Mouse (Mus musculus) heart, embryonic 16.5 days (tissue): Measurements from ENCODE around the gene Capn3. TPM values are rescaled to one million over a fixed set of nuclear protein-coding genes. Genes with fewer than 3 reads are reported as not detected.

Source experiments
- ATAC-seq: fragments of 200-750 bp; cut with Nextera tagmentation; replicated peaks from 2 replicates; pipeline ENCODE4 v1.8.0; 2017; ENCODE audit warnings: moderate number of reproducible peaks; ENCODE audit not compliant: insufficient read depth, low FRiP score; ENCODE audit errors: extremely low read depth
- H3K27ac ChIP-seq: fragments of 300-500 bp; sonication (generic); 2 replicates; pipeline ENCODE4 v1.5.1; 2014; ENCODE audit warnings: mild to moderate bottlenecking, low read length, control low read depth, moderate library complexity
- H3K27me3 ChIP-seq: fragments of 300-500 bp; sonication (generic); 2 replicates; pipeline ENCODE4 v1.6.1; 2014; ENCODE audit warnings: low read length, mixed read lengths; ENCODE audit not compliant: control insufficient read depth, insufficient read depth
- H3K36me3 ChIP-seq: fragments of 300-500 bp; sonication (generic); 2 replicates; pipeline ENCODE4 v1.6.1; 2014; ENCODE audit not compliant: control insufficient read depth, insufficient read depth
- H3K4me1 ChIP-seq: fragments of 300-500 bp; sonication (generic); 2 replicates; pipeline ENCODE4 v1.6.1; 2014; ENCODE audit warnings: low read length, mixed read lengths; ENCODE audit not compliant: control insufficient read depth, insufficient read depth
- H3K4me2 ChIP-seq: fragments of 300-500 bp; sonication (generic); 2 replicates; pipeline ENCODE4 v1.6.1; 2014; ENCODE audit warnings: low read depth, mild to moderate bottlenecking, control low read depth, low read length
- H3K4me3 ChIP-seq: fragments of 300-500 bp; sonication (generic); 2 replicates; pipeline ENCODE4 v1.5.1; 2014; ENCODE audit warnings: mild to moderate bottlenecking, control low read depth, low read length
- H3K9ac ChIP-seq: fragments of 300-500 bp; sonication (generic); 2 replicates; pipeline ENCODE4 v1.6.1; 2014; ENCODE audit warnings: low read length, control low read depth
- H3K9me3 ChIP-seq: fragments of 300-500 bp; sonication (generic); replicated peaks from 2 replicates; pipeline ENCODE4 v1.6.1; 2016; ENCODE audit warnings: low read length; ENCODE audit not compliant: control insufficient read depth
- WGBS: fragments of 180-500 bp; shearing (Covaris S2); extraction: QIAGEN DNeasy Blood & Tissue Kit; methylation state at CpG from one replicate; pipeline ENCODE4 v1.1.7; 2014; 5-methylcytosine and 5-hydroxymethylcytosine counted together
- polyA plus RNA-seq: library from polyadenylated mRNA; unstranded; fragments of >200 nt; fragmentation: Nextera tagmentation; extraction: Ambion mirVana; gene quantifications from 2 replicates; pipeline ENCODE4 v1.2.1, GENCODE M21; 2015

Capn3 gene
- polyA plus RNA-seq, 1 experiment from 2014 or later, result 5.8 TPM

GRCm38 (mm10) chr2:120518547-120519210, 62.9 kb downstream of the Capn3 start:
- H3K4me2 ChIP-seq, result no peak overlapping the region
- H3K27ac ChIP-seq, result no peak overlapping the region
- no peak for ATAC-seq
- no peaks in the 10 kb centered on the region for H3K9me3 ChIP-seq
- no peaks in the 10 kb centered on the region for H3K4me1 ChIP-seq
- no peak overlapping the region for H3K4me3 ChIP-seq
- no peaks in the 10 kb centered on the region for H3K27me3 ChIP-seq
- H3K36me3 ChIP-seq, result peaks cover 69% of the 10 kb centered on the region
- H3K9ac ChIP-seq, result no peak overlapping the region
- 80% methylated on average over 5 of the region's 5 CpGs for WGBS

- Histone ChIP-seq H3K4me2 (no peak overlapping the region), H3K4me3 (no peak overlapping the region), H3K27me3 (no peaks in the 10 kb centered on the region), H3K36me3 (peaks cover 68% of the 10 kb centered on the region), H3K27ac (no peak overlapping the region), H3K9ac (no peak overlapping the region), H3K4me1 (no peaks in the 10 kb centered on the region), H3K9me3 (no peaks in the 10 kb centered on the region)
- 90% methylated on average over 5 of the region's 5 CpGs for WGBS
- ATAC-seq, result no peak
Observed at GRCm38 (mm10) chr2:120526771-120527170, 71.0 kb downstream of the Capn3 start.

- no peak for ATAC-seq
- H3K4me3 ChIP-seq, result no peak overlapping the region
- no peak overlapping the region for H3K27ac ChIP-seq
- no peaks in the 10 kb centered on the region for H3K27me3 ChIP-seq
- peaks cover 70% of the 10 kb centered on the region for H3K36me3 ChIP-seq
- H3K4me2 ChIP-seq, result no peak overlapping the region
- no peak overlapping the region for H3K9ac ChIP-seq
- H3K4me1 ChIP-seq, result no peaks in the 10 kb centered on the region
- no peaks in the 10 kb centered on the region for H3K9me3 ChIP-seq
Observed at GRCm38 (mm10) chr2:120529531-120529930, 73.7 kb downstream of the Capn3 start.

- no peaks in the 10 kb centered on the region for H3K27me3 ChIP-seq
- no peak for ATAC-seq
- H3K4me3 ChIP-seq, result no peak overlapping the region
- H3K4me1 ChIP-seq, result no peaks in the 10 kb centered on the region
- peaks cover 69% of the 10 kb centered on the region for H3K36me3 ChIP-seq
- H3K9me3 ChIP-seq, result no peaks in the 10 kb centered on the region
- H3K4me2 ChIP-seq, result no peak overlapping the region
- H3K27ac ChIP-seq, result no peak overlapping the region
- H3K9ac ChIP-seq, result no peak overlapping the region
- WGBS, result 81% methylated on average over 4 of the region's 4 CpGs
Observed at GRCm38 (mm10) chr2:120531223-120531622, 75.4 kb downstream of the Capn3 start.

- no peaks in the 10 kb centered on the region for H3K9me3 ChIP-seq
- H3K27ac ChIP-seq, result peak overlapping the region; percentile 98
- peak overlapping the region; percentile 65 for H3K4me2 ChIP-seq
- 30% methylated on average over 3 of the region's 3 CpGs for WGBS
- 0 out of 2 replicates have a peak, but pooled peaks have one; percentile 20 for ATAC-seq
- peaks cover 13% of the 10 kb centered on the region for H3K4me1 ChIP-seq
- peaks cover 17% of the 10 kb centered on the region for H3K36me3 ChIP-seq
- H3K9ac ChIP-seq, result peak overlapping the region; percentile 77
- H3K27me3 ChIP-seq, result no peaks in the 10 kb centered on the region
- H3K4me3 ChIP-seq, result peak overlapping the region; percentile 58
Observed at GRCm38 (mm10) chr2:120539333-120539732, 83.5 kb downstream of the Capn3 start.

- Histone ChIP-seq H3K4me3 (peak overlapping the region; percentile 58), H3K4me1 (peaks cover 13% of the 10 kb centered on the region), H3K9ac (peak overlapping the region; percentile 77), H3K4me2 (peak overlapping the region; percentile 65), H3K27ac (peak overlapping the region; percentile 98), H3K36me3 (peaks cover 17% of the 10 kb centered on the region), H3K27me3 (no peaks in the 10 kb centered on the region), H3K9me3 (no peaks in the 10 kb centered on the region)
- WGBS, result 2% methylated on average over 1 of the region's 1 CpGs
- ATAC-seq, result peak; percentile 98
Observed at GRCm38 (mm10) chr2:120539778-120540208, 84.0 kb downstream of the Capn3 start.

GRCm38 (mm10) chr2:120544732-120545131, 88.9 kb downstream of the Capn3 start:
- Histone ChIP-seq H3K9me3 (no peaks in the 10 kb centered on the region), H3K27ac (no peak overlapping the region), H3K4me2 (no peak overlapping the region), H3K36me3 (peaks cover 18% of the 10 kb centered on the region), H3K9ac (no peak overlapping the region), H3K27me3 (no peaks in the 10 kb centered on the region), H3K4me1 (peaks cover 8% of the 10 kb centered on the region), H3K4me3 (no peak overlapping the region)
- WGBS, result 83% methylated on average over 2 of the region's 2 CpGs
- ATAC-seq, result no peak

Other genes with a start within 250 kb of the Capn3 start
- 1.6 and 2.1 TPM in 2 replicates for gene Pla2g4e, start 210.7 kb upstream of the Capn3 start, polyA plus RNA-seq
- gene Pla2g4d, start 166.8 kb upstream of the Capn3 start, polyA plus RNA-seq, result not detected in 2 replicates
- gene Pla2g4f, start 141.9 kb upstream of the Capn3 start, polyA plus RNA-seq, result 0.04 and 0.21 TPM in 2 replicates
- 19.3 and 19.9 TPM in 2 replicates for gene Vps39, start 102.9 kb upstream of the Capn3 start, polyA plus RNA-seq
- gene Ganc, start 52.1 kb upstream of the Capn3 start, polyA plus RNA-seq, result 11.2 and 11.5 TPM in 2 replicates
- gene Tmem87a, start 51.9 kb upstream of the Capn3 start, polyA plus RNA-seq, result 5.4 and 7.7 TPM in 2 replicates
- gene Zfp106, start 107.8 kb downstream of the Capn3 start, polyA plus RNA-seq, result 35.8 and 47.4 TPM in 2 replicates
- 46.1 and 53.8 TPM in 2 replicates for gene Snap23, start 111.7 kb downstream of the Capn3 start, polyA plus RNA-seq
- 17.7 and 19.3 TPM in 2 replicates for gene Haus2, start 153.4 kb downstream of the Capn3 start, polyA plus RNA-seq
- 22.5 and 25.7 TPM in 2 replicates for gene Lrrc57, start 153.5 kb downstream of the Capn3 start, polyA plus RNA-seq
- 3.6 and 4.9 TPM in 2 replicates for gene Stard9, start 173.1 kb downstream of the Capn3 start, polyA plus RNA-seq